Mouse (Mus musculus) neural tube, embryonic 11.5 days (tissue): ENCODE measurements around the gene Brsk1. TPM values are rescaled to one million over a fixed set of nuclear protein-coding genes. Genes with fewer than 3 reads are reported as not detected.
A peak's percentile ranks its signal among the peaks of the same experiment; 100 is the strongest.

Source experiments
- ATAC-seq: fragments of 200-750 bp; cut with Nextera tagmentation; 2 replicates; pipeline ENCODE4 v1.8.0; 2017; ENCODE audit warnings: moderate number of reproducible peaks, mild to moderate bottlenecking, moderate TSS enrichment, moderate library complexity; ENCODE audit not compliant: insufficient read depth, low FRiP score, low TSS enrichment
- DNase-seq: peaks from one replicate; pipeline ENCODE4 v3.0.0-alpha.2; 2015; ENCODE audit warnings: low spot score
- H3K27ac ChIP-seq: fragments of 300-500 bp; sonication (generic); 2 replicates; pipeline ENCODE4 v1.5.1; 2014; ENCODE audit warnings: low read depth, mild to moderate bottlenecking, low read length
- H3K27me3 ChIP-seq: fragments of 300-500 bp; sonication (generic); 2 replicates; pipeline ENCODE4 v1.6.1; 2014; ENCODE audit warnings: mild to moderate bottlenecking, low read length, mixed read lengths; ENCODE audit not compliant: control insufficient read depth, insufficient read depth
- H3K36me3 ChIP-seq: fragments of 300-500 bp; sonication (generic); 2 replicates; pipeline ENCODE4 v1.6.1; 2014; ENCODE audit warnings: mild to moderate bottlenecking, low read length, moderate library complexity, mixed read lengths; ENCODE audit not compliant: control insufficient read depth, insufficient read depth
- H3K4me1 ChIP-seq: fragments of 300-500 bp; sonication (generic); 2 replicates; pipeline ENCODE4 v1.6.1; 2014; ENCODE audit warnings: low read length, mixed read lengths; ENCODE audit not compliant: control insufficient read depth, insufficient read depth
- H3K4me2 ChIP-seq: fragments of 300-500 bp; sonication (generic); 2 replicates; pipeline ENCODE4 v1.6.1; 2014; ENCODE audit warnings: low read depth, mild to moderate bottlenecking, moderate library complexity
- H3K4me3 ChIP-seq: fragments of 300-500 bp; sonication (generic); 2 replicates; pipeline ENCODE4 v1.5.1; 2014; ENCODE audit warnings: low read depth, low read length
- H3K9ac ChIP-seq: fragments of 300-500 bp; sonication (generic); 2 replicates; pipeline ENCODE4 v1.6.1; 2014; ENCODE audit warnings: mild to moderate bottlenecking, low read length
- H3K9me3 ChIP-seq: fragments of 300-500 bp; sonication (generic); 2 replicates; pipeline ENCODE4 v1.6.1; 2016; ENCODE audit warnings: low read length; ENCODE audit not compliant: control insufficient read depth
- WGBS: fragments of 180-500 bp; shearing (Covaris S2); extraction: QIAGEN DNeasy Blood & Tissue Kit; methylation state at CpG from one replicate; pipeline ENCODE4 v1.1.7; 2014; 5-methylcytosine and 5-hydroxymethylcytosine counted together
- polyA plus RNA-seq: library from polyadenylated mRNA; unstranded; fragments of >200 nt; fragmentation: Nextera tagmentation; extraction: Ambion mirVana; gene quantifications from 2 replicates; pipeline ENCODE4 v1.2.1, GENCODE M21; 2014

Gene Brsk1
- polyA plus RNA-seq, 1 experiment from 2014 or later, result 3.4 TPM

DNA sequence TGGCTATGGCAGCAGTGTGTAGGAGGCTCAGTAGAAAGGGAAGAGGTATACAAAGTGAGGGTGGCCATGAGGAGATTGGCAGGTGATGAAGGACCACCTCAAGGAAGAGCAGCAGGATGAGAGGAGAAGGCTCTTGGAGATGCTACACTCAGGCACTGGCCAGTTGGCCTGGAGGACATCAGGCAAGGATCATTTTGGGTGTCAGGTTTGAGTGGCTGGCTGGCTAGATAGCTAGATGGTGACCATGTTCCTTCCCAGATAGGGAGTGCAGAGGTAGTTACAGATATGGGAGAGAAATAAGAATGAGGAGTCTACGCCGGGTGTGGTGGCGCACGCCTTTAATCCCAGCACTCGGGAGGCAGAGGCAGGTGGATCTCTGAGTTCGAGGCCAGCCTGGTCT, 54.5 kb downstream of the Brsk1 start:
- 91% methylated on average over 6 of the region's 6 CpGs for WGBS
- peaks cover 7% of the 10 kb centered on the region for H3K36me3 ChIP-seq
- ATAC-seq, result no peak
- H3K4me1 ChIP-seq, result peaks cover 17% of the 10 kb centered on the region
- H3K9ac ChIP-seq, result no peak overlapping the region
- H3K4me2 ChIP-seq, result no peak overlapping the region
- DNase-seq, result no peak
- H3K27me3 ChIP-seq, result no peaks in the 10 kb centered on the region
- no peaks in the 10 kb centered on the region for H3K9me3 ChIP-seq
- no peak overlapping the region for H3K4me3 ChIP-seq
- no peak overlapping the region for H3K27ac ChIP-seq

DNA sequence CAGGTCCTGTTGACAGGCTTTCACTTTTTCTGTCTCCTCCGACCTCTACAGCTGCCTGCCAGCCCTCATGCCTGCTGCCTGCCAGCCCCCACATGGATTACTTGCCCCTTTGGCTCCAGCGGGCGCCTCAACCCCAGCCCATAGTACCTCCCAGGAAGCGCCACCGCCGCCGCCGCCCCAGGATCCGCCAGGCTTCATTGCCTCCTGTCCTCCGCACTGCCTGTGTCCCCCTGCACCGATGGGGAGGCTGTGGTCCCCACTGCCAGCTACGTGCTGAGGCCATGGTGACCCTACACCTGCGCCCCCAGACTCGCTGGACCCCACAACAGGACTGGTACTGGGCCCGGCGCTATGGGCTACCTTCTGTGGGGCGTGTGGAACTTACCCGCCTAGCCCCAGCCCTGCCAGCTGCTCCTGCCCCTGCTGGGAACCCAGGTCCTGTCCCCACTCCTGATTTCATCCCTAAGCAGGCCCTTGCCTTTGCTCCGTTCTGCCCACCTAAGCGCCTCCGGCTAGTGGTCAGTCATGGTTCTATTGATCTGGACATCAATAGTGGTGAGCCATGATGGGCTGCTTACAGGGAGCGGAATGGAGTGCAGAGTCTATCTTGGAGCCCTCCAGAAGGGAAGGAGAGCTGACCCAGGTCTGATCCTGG, 56.0 kb downstream of the Brsk1 start:
- no peak overlapping the region for H3K4me2 ChIP-seq
- no peak overlapping the region for H3K27ac ChIP-seq
- no peak for ATAC-seq
- H3K27me3 ChIP-seq, result no peaks in the 10 kb centered on the region
- 90% methylated on average over 22 of the region's 22 CpGs for WGBS
- peaks cover 7% of the 10 kb centered on the region for H3K36me3 ChIP-seq
- peaks cover 11% of the 10 kb centered on the region for H3K4me1 ChIP-seq
- no peak overlapping the region for H3K4me3 ChIP-seq
- no peaks in the 10 kb centered on the region for H3K9me3 ChIP-seq
- H3K9ac ChIP-seq, result no peak overlapping the region
- no peak for DNase-seq

DNA sequence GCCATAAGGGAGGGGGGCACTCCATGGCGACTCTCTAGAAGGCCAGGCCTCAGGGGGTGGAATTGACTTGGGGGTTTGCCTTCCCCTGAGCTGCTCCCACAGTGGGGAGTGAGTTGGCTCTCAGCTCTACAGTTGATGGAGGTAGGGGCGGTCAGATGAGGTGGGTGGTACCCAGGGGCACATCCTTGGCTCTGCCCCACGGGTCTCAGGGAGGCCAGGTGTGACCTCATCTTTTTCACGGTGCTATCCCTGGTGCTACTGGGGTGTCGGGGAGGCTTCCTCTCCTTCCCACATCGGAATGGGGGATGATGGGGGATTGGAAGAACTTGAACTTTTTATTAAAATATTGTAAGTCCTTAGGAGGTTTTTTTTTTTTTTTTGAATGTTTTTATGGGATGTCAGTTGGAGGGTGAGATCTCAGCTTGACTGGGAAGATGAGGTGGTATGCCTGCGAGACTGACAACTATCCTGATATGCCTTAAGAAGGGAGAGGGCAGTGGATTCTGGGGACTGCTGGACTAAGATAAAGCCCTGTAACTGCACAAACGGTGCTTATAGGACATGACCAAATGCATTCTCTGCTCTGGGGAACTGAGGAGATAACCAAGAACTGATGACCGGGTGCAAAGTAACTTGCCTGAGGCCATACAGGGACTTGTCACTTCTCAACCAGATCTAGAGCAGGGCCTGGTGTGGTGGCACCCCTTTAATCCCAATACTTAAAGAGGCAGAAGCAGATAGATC, 56.9 kb downstream of the Brsk1 start:
- ATAC-seq, result no peak
- 68% methylated on average over 9 of the region's 9 CpGs for WGBS
- Histone ChIP-seq H3K27me3 (no peaks in the 10 kb centered on the region), H3K36me3 (peaks cover 5% of the 10 kb centered on the region), H3K27ac (0 out of 2 replicates have a peak overlapping the region, but pooled peaks have one; percentile 20), H3K4me3 (no peak overlapping the region), H3K9ac (no peak overlapping the region), H3K4me2 (no peak overlapping the region), H3K9me3 (no peaks in the 10 kb centered on the region), H3K4me1 (peaks cover 10% of the 10 kb centered on the region)
- no peak for DNase-seq

DNA sequence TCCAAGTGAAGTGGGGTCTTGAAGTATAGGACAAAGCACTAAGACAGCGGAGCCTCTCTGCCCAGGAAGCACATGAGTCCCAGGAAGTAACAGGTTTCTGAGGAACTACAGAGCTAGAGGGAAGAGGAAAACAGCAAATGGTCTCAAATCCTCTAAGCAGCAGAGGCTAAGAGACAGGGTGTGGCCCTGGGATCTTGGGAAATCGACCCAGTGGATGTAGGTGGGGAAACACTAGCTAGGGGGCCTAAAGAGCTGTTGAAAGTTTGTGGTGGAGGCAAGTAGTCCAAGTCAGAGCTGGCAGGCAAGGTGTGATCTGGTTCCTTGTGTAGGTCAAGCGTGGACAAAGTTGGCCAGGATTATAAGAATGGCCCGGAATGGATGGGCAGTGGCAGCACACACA, 57.9 kb downstream of the Brsk1 start:
- no peak overlapping the region for H3K27ac ChIP-seq
- no peak for ATAC-seq
- WGBS, result 77% methylated on average over 4 of the region's 4 CpGs
- no peak overlapping the region for H3K9ac ChIP-seq
- H3K36me3 ChIP-seq, result peaks cover 2% of the 10 kb centered on the region
- H3K4me2 ChIP-seq, result no peak overlapping the region
- no peaks in the 10 kb centered on the region for H3K9me3 ChIP-seq
- no peak overlapping the region for H3K4me3 ChIP-seq
- H3K27me3 ChIP-seq, result no peaks in the 10 kb centered on the region
- peaks cover 7% of the 10 kb centered on the region for H3K4me1 ChIP-seq
- no peak for DNase-seq

DNA sequence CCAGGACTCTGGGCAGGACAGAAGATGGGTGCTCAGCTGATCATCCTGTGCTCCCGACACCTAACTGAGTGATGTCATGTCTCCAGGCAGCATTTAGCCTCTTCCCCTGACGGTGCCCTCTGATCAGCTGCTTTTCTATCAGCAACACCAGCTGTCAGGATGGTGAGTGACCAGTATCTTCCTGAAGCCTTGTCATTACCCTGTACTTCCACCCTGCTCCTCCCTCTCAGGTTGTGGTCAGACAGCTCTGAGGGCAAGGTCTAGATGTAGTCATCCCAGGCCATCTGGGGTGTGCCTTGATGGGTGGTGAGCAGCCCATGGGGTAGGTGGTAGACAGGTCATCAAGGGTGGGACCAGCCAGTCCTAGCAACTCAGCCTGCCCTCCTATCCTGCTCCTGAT, 58.8 kb downstream of the Brsk1 start:
- no peak overlapping the region for H3K4me3 ChIP-seq
- H3K4me2 ChIP-seq, result no peak overlapping the region
- H3K27ac ChIP-seq, result no peak overlapping the region
- peaks cover 7% of the 10 kb centered on the region for H3K4me1 ChIP-seq
- no peaks in the 10 kb centered on the region for H3K27me3 ChIP-seq
- H3K36me3 ChIP-seq, result peaks cover 2% of the 10 kb centered on the region
- WGBS, result 83% methylated on average over 2 of the region's 2 CpGs
- ATAC-seq (no peak), DNase-seq (no peak)
- no peak overlapping the region for H3K9ac ChIP-seq
- no peaks in the 10 kb centered on the region for H3K9me3 ChIP-seq

DNA sequence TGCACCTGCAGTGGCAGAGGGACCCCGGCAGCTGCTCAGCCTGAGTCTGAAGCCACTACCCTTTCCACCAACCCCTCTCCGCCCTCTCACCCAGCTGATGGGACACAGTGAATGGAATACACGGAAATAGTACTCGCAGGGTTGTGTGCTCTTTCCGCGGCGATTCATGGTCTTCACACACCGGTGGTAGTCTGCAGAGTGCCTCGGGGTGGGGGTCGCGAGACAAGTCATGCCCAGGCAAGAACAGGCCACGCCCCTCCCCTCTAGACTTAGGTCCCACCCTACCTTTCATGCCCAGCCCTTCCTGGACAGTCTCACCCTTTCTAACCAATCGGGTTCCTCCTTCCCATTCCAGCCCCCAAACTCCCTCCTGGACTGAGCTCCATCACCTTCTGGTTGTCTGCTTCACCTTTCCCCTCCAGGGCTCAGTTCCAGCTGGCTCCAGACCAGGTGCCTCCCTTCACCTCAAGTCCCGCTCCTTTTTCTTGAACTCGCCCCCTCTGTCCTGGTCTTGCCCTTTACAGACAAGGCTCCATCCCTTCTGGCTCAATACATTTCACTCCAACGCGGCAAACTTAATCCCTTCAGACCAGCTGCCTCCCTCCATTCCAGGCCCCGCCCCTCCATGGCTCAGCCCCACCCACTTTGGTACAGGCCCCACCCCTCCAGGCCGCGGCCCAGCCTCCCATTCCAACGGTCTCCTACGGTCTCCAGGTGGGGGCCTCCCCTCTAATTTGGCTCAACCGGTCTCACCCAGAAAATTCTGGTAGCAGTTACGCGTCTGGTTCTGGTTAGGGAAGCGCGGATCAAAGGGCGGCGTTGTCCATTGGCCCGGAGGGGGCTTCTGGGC, 61.8 kb downstream of the Brsk1 start:
- ATAC-seq (peak; percentile 69), DNase-seq (peak; percentile 69)
- H3K4me1 ChIP-seq, result peaks cover 7% of the 10 kb centered on the region
- H3K9ac ChIP-seq, result no peak overlapping the region
- no peak overlapping the region for H3K27ac ChIP-seq
- peak overlapping the region; percentile 39 for H3K4me2 ChIP-seq
- 3% methylated on average over 30 of the region's 30 CpGs for WGBS
- H3K36me3 ChIP-seq, result no peaks in the 10 kb centered on the region; the same call in 1 of the 2 replicates
- no peaks in the 10 kb centered on the region for H3K9me3 ChIP-seq
- no peaks in the 10 kb centered on the region for H3K27me3 ChIP-seq
- H3K4me3 ChIP-seq, result peak overlapping the region; percentile 31

DNA sequence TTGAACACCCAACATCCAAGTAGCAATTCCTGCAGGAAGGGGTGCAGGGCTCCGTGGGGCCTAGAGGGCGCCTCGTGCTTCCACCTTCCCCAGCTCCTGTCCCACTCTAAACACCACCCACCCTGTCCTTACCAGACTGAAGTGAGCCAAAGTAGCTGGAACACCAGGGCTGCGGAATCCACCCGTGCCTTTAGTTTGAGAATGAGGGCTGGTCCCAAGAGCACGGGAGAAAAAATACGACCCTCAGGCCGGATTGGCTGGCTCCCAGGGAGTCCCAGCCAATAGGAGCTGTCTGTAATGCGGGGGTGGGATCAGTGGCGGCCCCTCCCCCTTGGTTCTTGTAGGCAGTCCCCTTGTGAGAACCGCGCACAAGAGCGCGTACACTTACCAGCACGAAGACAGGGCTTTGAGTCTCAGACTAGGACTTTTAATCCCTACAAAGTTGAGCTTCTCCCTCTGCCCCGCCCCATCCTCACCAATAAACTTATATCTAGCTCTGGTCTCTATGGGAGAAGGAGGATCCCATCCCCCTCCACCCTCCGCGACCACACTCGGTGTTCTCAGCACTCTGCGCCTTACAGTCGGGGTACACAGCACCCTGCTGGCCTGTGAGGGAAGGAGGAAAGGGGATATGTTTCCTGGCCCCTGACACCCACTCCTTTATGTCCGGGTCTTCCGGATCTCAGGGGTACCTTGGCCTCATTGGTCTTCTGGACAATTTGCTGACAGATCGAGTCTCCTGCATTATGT, 62.6 kb downstream of the Brsk1 start, which contains the start of gene Cox6b2:
TSS of gene Cox6b2 (minus strand) at position 274 of the 750 bp plus-strand sequence.
- no peak within 1 kb of the TSS for H3K27ac ChIP-seq
- DNase-seq, result peak; percentile 89

DNA sequence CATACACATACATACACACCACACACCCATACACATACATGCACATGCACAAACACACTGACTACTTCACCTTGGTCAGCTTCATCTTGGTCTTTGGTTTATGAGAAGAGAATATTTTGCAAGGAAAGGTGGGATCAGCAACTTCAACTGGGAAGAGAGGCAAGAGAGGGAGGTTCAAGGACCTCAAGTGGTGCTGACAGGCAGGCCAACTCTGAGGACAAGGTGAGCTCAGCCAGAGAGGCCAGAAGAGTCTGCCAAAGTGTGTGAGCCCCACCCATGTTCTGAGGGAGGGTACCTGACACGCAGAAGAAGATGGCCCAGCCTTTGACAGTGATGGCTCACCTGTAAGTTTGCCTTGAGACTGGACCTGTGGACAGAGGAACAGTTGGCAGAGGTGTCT, 69.3 kb downstream of the Brsk1 start:
- Histone ChIP-seq H3K27me3 (no peaks in the 10 kb centered on the region), H3K36me3 (no peaks in the 10 kb centered on the region), H3K4me1 (no peaks in the 10 kb centered on the region), H3K4me3 (no peak overlapping the region), H3K9ac (no peak overlapping the region), H3K27ac (no peak overlapping the region), H3K9me3 (no peaks in the 10 kb centered on the region), H3K4me2 (no peak overlapping the region)
- DNase-seq (no peak), ATAC-seq (no peak)
- 63% methylated on average over 1 of the region's 1 CpGs for WGBS

More for the DNA sequence above, 62.6 kb downstream of the Brsk1 start, which contains the start of gene Cox6b2:
- peak; percentile 95 for ATAC-seq
- 2% methylated on average over 24 of the region's 24 CpGs for WGBS
- peak within 1 kb of the TSS; percentile 31 for H3K4me3 ChIP-seq
- H3K4me1 ChIP-seq, result peaks cover 7% of the 10 kb centered on the region
- no peaks in the 10 kb centered on the region; the same call in 1 of the 2 replicates for H3K36me3 ChIP-seq
- H3K27me3 ChIP-seq, result no peaks in the 10 kb centered on the region
- no peaks in the 10 kb centered on the region for H3K9me3 ChIP-seq
- H3K4me2 ChIP-seq, result peak within 1 kb of the TSS; percentile 39
- peak within 1 kb of the TSS; percentile 35; the same call in 1 of the 2 replicates for H3K9ac ChIP-seq
